Mouse (Mus musculus): ENCODE measurements at regions not wholly inside any gene's neighbourhood (a gene's known extent, or its start where the extent isn't known, plus 50 kb on each side); places are given as distances from the start of the nearest gene placed in this dataset.

GRCm38 (mm10) chr9:91135107-91135506 lies 227.1 kb upstream of the Zic4 start:
- TF ChIP-seq CTCF (IDR thresholded peaks at IDR 0.05; ENCODE audit: low read depth, low read length): no peak
- no peak for TF ChIP-seq GATA1 (IDR thresholded peaks at IDR 0.05; ENCODE audit: borderline replicate concordance, low read length)
